Mouse (Mus musculus): ENCODE results near the gene Lipe.
A peak's percentile ranks its signal among the peaks of the same experiment; 100 is the strongest.

The Lipe gene

DNA sequence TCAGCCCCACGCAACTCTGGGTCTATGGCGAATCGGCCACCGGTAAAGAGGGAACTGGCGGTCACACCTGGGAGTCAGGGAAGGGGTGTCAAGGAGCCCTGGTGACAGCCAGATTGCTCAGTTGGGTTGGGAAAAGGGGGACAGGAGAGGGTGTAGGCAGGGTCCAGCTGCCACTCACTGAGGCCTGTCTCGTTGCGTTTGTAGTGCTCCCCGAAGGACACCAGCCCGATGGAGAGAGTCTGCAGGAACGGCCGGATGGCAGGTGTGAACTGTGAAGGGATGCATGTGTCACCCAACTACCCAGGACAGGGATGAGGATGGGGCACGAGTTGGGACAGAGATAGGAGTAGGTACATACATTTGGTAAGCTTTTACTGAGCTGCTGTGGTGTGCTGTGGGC is 13.3 kb downstream of the Lipe start:
- DNase-seq, result peak in 1 of 2 experiments; percentile 22

GRCm38 (mm10) chr7:25384818-25385217 is 13.7 kb downstream of the Lipe start:
- peak in 1 of 2 experiments; percentile 39 for DNase-seq

DNA sequence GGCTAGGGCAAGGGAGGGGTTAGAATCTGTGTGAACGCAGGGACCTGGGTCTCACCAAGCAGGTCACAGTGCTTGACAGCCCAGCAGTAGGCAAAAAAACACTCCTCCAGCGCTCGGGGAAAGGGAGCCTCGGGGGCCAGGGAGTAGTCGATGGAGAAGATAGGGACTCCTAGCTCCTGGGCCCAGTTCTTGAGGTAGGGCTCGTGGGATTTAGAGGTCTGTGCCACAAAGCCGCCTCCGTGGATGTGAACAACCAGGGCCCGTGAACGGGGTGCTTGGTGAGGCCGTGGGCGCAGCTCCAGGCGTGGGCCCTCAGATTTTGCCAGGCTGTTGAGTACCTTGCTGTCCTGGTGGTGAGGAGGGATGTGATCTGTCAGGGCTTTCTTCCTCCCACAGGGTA is 14.2 kb downstream of the Lipe start:
- no peak for DNase-seq

DNA sequence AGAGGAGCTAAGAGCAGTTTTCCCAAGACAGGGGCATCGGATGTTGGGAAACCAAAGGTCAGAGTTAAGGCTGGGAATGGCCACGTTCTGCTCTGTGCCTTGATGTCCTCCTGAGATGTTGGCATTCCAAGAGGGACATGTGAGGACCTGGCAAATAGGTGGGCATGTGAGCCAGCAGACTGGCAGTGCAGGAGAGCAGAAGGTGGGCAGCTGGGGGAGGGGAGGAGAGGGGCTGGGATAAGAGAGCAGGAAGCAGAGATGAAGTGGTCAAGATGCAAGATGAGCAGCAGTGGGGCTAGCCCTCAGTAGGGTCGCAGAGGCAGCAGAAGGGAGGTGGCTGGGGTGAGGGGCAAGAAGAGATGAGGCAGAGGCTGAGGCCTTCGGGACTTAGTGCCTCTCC is 14.6 kb downstream of the Lipe start:
- DNase-seq, result peak in 1 of 2 experiments; percentile 14

DNA sequence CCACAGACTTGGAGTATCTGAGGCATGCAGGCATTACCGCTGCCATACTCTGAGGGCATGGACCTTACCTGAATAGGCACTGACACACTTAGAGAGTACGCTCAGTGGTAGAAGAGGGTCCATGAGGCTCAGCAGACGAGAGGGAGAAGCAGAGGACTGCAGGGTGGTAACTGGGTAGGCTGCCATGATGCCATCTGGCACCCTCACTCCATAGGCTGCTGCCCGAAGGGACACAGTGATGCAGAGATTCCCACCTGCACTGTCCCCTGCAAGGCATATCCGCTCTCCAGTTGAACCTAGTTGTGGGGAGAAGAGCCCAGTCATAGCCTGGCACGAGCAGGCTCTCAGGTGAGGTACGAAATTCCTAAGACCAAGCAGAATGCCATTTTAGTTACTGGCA is 15.1 kb downstream of the Lipe start:
- no peak for DNase-seq

DNA sequence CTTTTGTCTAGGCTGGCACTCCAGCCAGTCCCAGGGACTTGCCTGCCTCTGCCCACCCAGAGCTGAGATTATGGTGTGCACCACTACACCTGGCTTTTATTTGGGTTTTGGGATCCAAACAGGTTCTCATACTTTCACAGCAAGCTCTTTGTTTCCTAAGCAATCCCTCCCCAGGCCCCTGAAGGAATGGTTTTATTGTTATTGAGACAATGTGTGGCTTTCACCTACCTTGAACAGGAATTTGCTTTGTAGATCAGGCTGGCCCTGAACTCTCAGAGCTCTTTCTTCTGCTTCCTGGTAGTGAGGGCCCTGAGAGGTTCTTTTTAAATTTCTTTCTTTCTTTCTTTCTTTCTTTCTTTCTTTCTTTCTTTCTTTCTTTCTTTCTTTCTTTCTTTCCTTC is 16.0 kb downstream of the Lipe start:
- no peak for DNase-seq

GRCm38 (mm10) chr7:25381284-25381680 is 17.2 kb downstream of the Lipe start:
- peak in 1 of 2 experiments; percentile 57 for DNase-seq

- peak in 1 of 2 experiments; percentile 35 for DNase-seq
These were observed 17.9 kb downstream of the Lipe start for GRCm38 (mm10) chr7:25380392-25381283.

DNA sequence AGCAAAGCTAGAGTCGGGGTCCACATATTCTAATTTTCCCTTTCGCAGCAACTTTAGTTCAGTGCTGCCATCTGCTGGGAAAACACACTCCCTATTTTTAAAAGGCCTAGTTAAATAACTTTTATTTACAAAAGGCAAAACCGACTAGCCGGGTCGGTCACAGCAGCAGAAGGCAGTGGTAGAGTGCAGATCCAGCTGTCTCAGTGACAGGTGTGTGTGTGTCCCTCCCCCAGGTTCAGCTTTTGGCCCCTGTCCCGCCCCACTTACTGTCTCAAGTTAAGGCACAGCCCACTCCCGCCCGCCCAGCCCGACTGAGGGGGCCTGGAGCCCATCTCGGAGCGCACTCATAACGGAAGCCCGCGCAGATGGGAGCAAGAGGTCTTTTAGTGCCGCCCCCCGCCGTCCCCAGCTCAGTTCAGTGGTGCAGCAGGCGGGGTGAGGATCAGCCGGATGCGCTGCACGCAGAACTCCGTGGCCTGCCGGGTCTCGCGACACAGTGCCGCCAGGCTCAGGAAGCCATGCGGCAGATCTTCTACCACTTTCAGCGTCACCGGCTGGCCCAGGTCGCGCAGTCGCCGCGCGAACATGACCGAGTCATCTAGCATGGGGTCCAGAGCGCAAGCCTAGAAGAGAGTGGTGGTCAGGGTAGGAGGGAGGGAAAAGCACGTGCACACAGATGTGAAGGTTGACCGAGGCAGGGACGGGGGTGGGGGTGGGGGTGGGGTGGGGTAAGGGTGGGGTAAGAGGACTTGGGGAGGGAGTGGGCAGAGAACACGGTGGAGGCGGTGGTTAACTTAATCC is 18.8 kb downstream of the Lipe start:
- peak; percentile 77 to 89 for DNase-seq

DNA sequence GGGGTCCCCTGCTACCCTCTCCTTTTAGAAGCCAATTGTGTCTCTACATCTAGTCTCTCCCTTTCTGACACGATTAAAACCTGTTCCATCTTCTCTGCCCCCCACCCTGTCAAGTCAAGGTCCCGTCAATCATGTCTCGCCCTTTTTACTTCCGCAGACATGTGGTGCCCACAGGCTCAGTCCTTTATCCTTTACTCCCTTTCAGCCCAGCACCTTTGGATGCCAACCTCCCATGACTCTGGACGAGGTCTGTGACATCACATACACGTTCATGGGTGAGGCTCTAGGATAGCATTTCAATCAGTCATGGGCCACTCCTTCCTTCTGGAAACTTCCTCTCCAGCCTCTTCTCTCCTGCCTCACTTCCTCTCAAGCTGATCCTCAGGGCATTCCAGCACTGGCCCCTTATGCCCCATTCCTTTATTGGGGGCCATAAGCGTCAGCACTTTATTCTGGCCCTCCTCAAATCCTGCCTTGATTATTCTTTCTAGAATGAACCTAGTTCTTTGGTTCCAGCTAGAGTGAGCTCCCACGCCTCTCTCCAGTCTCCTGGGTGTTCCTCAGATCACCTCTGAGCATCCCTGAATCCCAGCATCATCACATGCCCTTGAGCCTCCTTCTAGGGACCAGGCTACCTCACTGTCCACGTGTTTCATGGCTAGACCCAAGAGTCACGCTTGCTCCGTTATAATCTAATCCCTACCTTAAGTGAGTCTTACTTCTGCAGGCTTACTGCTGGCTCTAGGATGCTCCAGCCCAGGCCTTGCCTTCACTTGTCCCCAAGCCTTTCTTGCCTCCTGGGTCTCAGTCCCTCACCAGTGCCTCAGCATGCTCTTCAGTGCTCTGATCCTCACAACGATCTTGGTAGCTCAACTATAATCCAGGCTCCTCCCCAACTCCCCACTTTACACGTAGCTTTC is 20.1 kb downstream of the Lipe start:
- DNase-seq, result no peak

DNA sequence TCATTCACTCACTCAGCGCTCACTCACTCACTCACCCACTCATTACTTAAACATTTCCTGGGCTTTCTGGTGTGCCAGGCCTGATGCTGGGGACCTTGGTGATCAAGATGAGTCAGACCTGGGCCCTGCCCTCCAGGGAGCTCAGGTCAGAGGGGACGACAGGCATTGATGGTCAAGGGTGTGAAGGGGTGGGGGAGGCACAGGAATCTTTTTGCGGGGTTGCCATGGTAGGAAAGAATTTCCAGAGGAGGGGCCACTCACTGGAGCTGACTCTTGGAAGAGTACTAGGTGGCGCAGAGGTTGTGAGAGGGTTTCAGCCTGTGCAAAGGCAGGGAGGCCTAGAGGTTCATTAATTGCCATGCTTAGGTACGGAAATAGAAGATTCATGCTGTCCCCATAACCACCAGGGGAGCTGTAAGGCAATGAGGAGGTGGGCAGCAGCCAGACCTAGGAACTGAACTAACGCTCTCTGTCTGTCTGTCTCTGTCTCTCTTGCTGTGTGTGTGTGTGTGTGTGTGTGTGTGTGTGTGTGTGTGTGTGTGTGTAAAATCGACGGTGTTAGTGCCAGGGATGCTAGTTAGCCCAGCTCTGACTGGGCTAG is 21.3 kb downstream of the Lipe start:
- DNase-seq, result no peak

DNA sequence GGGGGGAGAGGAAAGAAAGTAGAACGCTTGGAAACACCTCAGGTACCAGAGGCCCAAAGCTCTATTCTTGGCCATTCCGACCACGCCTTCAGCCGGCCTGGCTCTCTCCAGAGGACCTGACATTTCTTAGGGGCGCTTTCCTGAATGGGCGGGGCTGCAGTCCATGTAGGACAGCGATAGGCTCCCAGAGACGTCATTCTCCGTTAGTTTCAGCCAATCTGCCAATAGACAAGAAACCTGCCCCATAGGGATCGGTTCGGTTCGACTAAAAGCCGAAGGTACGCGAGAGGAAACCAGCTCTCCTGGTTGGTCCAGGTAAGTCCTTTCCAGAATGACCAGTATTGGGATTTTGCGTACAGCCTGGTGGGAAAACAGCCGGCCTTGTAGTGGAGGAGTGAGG is 22.0 kb downstream of the Lipe start:
- DNase-seq, result peak; percentile 91 to 92

DNA sequence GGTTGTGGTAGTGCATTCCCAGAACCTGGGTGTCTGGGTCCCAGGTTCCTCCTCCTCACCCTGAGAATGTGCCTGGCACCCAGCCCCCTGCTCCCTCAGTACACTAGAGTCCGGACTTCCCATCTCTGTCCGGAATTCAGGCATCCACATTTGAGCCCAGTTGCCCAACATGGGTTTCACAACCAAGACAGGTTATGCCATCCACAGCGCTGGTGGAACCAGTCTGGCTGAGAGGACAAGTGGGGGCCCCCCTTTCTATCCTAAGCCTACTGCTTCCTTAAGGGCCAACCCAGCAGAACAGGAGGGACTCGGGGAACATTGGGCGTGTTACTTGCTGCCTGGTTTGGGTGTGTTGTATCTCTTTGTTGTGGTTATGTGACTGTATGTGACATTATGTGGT is 26.1 kb downstream of the Lipe start:
- DNase-seq, result peak; percentile 77 to 80

DNA sequence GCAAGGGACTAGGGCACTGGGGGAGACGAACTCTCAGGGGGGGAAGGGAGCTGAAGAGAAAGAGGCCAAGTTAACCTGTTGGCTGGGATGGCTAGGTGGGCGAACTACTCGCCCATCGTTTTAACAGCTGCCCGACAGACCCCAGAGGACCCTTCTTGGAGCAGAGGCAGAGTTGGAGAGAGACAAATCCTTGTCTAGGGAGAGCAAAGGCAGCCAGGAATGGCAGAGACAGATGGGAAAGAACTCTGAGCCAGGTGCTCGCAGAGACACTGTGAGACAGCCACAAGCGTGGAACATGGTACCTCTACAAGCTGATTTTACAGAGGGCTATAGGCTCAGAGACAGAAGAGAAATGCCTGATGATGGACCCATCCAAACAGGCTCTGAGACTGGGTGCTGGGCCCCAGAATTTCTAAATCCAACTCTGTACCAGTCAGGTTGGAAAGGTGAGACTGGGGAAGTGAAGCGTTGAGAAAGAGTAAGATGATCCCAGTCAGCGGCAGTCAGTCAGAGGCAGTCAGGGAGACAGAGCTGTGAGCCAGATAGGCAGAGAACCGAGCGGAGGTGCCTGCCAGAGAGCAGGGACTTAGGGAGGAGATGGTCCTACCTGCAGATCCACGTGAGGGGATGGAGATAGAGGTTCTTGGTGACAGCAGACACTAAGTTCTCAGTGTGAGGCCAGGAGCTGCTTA is 29.3 kb downstream of the Lipe start, which contains the start of gene Cnfn:
Gene Cnfn, minus strand, starts transcription at position 667 of the 692 bp plus-strand sequence.
- DNase-seq, result no peak

DNA sequence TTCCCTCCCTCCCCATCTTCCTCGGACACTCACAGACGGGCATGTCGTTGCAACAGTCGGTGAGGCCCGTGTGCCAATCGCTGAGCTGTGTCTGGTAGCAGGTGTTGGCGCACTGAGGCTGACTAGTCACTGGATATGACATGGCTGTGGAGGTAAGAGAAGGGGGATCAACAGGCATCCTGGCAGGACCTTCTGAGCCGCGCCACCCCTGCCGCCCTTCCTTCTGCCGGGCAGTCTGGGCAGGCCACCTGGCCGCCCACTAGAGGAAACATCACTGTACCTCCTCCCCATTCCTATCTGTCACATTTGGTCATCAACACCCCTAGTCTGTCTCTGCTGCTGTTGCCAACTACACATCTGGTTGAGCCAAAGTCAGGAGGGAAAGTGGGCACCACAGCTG is 30.2 kb downstream of the Lipe start:
- no peak for DNase-seq

DNA sequence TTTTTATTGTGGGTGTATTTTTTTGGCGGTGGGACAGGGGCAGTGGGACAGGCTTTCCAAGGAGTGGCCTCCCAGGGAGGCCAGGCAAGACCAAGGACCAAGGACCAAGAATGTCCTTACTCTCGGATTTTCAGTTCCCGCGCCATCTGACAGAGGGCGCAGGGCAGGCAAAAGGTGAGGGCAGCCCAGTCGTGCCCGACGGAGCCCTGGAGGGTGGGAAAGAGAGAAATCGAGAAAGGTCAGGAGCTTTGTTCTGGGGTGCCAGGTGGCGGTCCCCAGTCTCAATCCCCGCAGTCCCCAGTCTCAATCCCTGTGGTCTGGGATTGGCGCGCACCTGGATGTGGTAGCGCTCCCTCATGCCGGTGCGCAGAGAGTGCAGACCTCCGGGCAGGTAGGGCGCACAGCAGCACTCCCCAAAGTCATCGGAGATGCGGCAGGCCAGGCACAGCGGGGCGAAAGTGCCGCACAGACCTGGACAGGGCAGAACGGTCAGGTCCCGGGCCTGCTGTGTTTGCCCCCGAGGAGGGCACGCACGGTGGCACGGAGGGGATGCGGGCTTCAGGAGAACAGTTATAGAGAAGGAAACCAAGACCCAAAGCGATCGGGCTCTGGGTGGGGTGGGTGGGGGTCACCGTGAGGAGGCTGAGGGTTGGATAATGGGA is 30.7 kb downstream of the Lipe start:
- DNase-seq, result peak; percentile 50 to 62

- DNase-seq, result no peak
These were observed 32.4 kb downstream of the Lipe start for GRCm38 (mm10) chr7:25365937-25366625.

GRCm38 (mm10) chr7:25363632-25364031 is 34.9 kb downstream of the Lipe start:
- DNase-seq, result no peak

- peak in 1 of 2 experiments; percentile 55 for DNase-seq
These were observed 35.4 kb downstream of the Lipe start for GRCm38 (mm10) chr7:25363151-25363550.

- DNase-seq, result peak; percentile 19 to 56
These were observed 39.7 kb downstream of the Lipe start for GRCm38 (mm10) chr7:25358721-25359206.

Measured in lung, postnatal 4 days (tissue).